Mouse (Mus musculus) urinary bladder, postnatal 4 days (tissue): ENCODE measurements around the gene Napsa.

ENCODE experiments used
- DNase-seq, 2 experiments: peaks; one replicate each; pipeline ENCODE4 v3.0.0; 2021 to 2022; ENCODE audit warnings: low spot score in 2 of 2

Napsa gene

GRCm38 (mm10) chr7:44596051-44596450 lies 23.9 kb downstream of the Napsa start:
- DNase-seq = no peak

GRCm38 (mm10) chr7:44596996-44597538 lies 24.9 kb downstream of the Napsa start:
- no peak for DNase-seq

DNA sequence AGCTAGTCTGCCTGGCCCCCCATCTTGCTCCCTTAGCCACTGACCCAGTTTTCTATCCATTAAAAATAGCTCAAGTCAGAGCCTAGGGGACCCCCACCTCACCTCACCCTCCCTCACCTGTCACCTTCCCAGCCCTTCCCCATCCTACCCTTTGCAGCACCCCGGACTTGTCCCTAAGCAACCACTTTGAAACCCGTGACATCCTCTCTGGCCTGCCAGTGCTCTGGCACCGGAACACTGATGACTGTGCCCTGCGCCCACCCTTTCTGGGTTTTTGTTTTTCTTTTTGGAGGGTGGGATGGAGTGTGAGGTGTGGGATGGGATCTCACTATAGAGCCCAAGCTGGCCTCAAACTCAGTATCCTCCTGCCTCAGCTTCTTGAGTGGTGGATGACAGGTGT lies 25.5 kb downstream of the Napsa start:
- no peak for DNase-seq

GRCm38 (mm10) chr7:44598336-44598735 lies 26.2 kb downstream of the Napsa start:
- no peak for DNase-seq

- DNase-seq = no peak
Measured at GRCm38 (mm10) chr7:44600691-44601262, 28.6 kb downstream of the Napsa start.

GRCm38 (mm10) chr7:44601646-44602045 lies 29.5 kb downstream of the Napsa start:
- DNase-seq = no peak

DNA sequence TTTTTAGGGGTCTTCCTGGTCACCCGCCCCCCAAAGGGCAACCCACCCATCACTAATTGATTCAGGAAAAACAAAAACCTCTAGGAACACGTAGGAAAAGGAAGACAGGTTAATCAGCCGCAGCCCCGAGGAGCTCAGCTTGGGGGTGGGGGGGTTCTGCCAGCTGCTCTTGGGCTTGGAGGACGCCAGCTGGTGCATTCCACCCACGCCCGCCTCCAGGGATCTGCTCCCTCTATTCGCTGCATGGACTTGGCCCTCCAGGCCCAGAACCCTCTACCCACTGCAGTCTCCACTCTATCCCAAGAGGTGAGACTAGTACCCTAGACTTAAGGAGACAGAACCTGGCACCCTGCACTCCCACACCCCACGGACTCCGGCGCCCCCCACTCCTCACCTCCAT lies 30.3 kb downstream of the Napsa start:
- no peak for DNase-seq

DNA sequence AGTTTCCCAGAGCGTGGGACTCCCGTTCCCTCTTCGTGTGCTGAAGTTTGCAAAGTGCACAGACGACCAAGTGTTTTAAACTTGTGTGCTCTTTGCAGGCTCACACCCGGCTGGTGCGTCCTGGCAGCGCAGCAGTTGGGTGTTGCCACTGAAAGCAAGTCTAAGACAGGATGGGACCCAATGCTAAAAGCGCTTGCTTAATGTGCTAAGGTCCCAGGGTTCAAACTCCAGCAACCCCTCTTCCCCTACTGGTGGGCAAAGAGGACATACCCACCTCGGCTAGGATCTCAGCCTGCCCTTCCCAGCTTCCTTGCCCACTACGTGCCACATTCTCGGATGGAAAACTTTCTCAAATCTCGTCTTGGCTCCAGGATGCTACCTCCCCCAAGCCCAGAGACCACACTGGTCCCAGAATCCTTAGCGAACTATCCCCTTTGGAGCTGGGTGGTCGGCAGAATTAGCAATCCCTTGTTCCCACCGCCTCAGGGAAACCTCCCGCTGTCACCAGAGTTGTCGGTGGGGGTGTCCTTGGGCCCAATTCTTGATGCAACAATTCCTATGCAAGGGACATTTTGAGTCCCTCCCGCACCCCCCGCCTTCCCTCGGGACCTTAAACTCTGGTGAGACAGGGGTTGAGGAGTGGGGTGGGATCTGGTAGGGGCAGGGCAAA lies 31.1 kb downstream of the Napsa start:
- DNase-seq = no peak

GRCm38 (mm10) chr7:44604139-44604606 lies 32.0 kb downstream of the Napsa start:
- no peak for DNase-seq

GRCm38 (mm10) chr7:44604619-44605018 lies 32.4 kb downstream of the Napsa start:
- DNase-seq = no peak

DNA sequence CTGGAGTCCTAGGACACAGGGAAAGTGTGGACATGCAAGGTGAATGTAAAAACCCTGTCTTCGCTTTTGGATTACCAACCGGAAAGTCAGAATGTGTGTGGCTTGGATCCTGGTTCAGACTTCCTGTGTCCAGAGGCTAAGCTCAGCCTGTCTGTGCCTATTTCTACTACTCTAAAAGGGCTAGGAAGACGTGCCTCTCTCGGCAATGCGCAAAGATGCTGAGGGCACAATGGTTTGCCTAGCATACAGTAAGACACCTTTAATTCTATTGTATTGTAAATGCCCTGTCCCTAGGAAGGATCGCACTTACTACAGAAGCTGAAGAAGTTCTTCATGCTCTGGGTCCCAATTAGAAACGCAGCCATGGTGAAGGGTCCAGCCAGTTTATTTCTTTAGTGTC lies 33.3 kb downstream of the Napsa start:
- no peak for DNase-seq

DNA sequence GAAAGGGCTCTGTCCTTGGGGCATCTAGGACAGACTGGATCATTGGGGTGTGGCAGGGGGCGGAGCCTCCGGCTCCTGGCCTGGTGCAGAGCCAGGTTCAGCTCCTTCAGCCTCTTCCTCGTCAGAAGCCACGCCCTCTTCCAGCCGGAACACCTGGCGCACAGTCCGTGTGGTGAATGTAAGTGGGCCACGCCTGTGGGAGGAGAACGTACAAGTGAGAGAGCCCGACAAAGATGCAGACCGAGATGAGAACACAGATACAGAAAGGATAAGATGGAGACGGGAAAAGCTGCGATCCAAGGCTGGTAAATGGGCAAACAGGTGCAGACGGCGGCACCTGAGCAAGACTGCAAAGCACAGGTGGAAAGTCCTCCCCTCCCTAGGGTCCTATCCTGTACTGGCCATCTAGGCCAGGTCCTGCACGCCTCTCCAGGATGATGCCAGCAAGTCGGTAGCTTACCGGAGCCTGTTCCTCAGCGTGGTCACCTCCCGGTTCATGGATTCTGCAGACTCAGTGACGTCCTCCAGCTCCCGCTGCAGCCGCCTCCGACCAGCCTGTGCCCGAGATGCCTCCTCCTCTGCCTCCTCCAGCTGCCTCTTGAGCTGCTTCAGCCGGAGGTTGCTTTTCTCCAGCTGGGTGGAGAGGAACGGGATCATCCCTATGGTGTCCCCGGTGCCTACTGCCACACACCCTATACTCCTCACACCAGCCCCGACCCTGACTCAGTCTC lies 34.2 kb downstream of the Napsa start:
- DNase-seq = no peak

DNA sequence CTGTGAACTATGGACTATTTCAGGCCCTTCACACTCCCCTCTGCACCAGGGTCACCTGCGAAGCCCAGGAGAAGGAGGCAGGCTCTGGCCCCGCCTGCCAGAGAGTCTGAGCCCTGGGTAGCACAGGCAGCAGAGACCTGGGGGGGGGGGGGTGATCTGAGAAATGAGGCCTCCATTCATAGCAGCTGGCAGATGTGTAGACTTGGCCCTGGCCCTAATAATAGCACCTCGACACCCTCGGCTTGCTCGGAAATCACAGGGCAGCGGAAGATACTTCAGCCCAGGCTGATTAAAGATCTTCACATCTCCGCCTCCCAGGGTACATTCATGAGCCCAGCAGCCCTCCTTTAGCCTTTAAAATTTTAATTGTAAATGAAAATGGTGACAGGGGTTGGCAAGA lies 40.0 kb downstream of the Napsa start:
- no peak for DNase-seq

DNA sequence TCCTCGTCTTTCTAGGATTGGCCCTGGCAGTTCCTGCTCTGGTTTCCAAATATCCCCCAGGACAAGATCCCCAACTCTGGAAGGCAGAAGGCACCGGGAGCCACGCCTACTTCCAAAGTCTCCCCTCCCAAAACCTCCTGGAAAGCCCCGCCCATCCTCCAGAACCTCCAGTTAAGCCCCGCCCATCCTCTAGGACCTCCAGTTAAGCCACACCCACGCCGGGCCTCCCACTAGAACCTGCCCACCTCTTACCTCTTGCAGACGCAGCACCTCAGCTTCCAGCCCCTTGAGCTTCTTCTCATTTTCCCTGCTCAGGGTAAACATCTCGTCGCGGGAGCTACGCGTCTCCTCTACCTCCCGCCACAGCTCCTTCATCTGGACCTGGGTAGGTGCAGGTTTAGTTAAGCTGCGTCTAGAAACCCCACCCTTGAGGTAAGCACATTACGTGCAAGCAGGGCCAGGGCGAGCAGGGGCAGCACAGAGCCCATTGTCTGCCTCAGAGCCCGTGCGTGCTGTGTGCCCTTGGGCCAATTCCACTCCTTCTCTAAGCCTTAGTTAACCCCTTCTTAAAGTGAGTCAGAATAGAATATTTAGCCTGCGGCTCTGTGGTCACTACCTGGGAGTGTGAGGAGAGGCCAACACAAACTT lies 42.0 kb downstream of the Napsa start:
- DNase-seq = no peak

GRCm38 (mm10) chr7:44615309-44615708 lies 43.1 kb downstream of the Napsa start:
- DNase-seq = no peak

DNA sequence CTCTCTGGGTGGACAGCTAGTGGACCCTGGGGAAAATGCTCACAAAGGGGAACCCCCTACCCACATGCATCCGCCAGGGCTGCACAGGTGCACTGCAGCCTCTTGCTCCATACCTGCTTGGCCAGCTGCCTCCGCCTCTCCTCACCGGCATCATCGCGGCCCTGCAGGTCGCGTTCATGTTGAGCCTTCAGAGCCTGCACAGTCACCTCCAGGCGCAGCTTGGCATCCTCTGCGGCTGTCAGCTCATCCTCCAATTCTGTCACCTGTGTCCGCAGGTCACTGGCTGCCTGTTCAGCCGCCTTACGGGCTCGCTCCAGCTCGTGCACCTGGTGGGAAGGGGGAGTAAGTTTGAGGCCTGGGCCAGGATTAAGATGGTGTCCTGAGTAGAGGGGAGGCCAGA lies 43.8 kb downstream of the Napsa start:
- DNase-seq = no peak

DNA sequence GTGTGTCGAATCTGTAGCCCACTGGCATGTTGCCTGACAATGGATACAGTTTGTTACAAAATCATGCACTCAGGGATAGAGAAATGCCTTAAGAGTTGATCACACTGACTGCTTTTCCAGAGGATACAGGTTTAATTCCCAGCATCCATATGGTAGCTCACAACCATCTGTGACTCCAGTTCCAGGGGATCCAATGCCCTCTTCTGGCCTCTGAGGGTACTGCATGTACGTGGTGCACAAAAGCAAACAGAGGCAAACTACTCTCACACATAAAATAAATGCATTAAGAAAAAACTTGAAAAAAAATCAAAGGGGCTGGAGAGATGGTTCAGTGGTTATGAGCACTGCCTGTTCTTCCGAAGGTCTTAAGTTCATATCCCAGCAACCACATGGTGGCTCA lies 44.9 kb downstream of the Napsa start:
- no peak for DNase-seq

GRCm38 (mm10) chr7:44623714-44624542 lies 51.7 kb downstream of the Napsa start:
- DNase-seq = no peak

DNA sequence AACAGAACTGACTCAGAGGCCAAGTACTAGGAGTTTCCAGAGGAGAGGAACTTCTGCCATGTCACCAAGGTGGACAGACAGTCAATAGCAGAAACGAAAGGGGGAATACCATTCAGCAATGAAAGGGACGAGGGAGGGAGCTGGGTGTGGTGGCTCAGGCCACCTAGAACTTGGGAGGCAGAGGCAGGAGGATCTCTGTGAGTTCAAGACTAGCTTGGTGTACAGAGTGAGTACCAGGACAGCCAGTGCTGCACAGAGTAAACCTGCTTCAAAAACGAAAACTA lies 52.3 kb downstream of the Napsa start:
- no peak for DNase-seq

- DNase-seq = no peak
Measured at GRCm38 (mm10) chr7:44624828-44625227, 52.6 kb downstream of the Napsa start.

DNA sequence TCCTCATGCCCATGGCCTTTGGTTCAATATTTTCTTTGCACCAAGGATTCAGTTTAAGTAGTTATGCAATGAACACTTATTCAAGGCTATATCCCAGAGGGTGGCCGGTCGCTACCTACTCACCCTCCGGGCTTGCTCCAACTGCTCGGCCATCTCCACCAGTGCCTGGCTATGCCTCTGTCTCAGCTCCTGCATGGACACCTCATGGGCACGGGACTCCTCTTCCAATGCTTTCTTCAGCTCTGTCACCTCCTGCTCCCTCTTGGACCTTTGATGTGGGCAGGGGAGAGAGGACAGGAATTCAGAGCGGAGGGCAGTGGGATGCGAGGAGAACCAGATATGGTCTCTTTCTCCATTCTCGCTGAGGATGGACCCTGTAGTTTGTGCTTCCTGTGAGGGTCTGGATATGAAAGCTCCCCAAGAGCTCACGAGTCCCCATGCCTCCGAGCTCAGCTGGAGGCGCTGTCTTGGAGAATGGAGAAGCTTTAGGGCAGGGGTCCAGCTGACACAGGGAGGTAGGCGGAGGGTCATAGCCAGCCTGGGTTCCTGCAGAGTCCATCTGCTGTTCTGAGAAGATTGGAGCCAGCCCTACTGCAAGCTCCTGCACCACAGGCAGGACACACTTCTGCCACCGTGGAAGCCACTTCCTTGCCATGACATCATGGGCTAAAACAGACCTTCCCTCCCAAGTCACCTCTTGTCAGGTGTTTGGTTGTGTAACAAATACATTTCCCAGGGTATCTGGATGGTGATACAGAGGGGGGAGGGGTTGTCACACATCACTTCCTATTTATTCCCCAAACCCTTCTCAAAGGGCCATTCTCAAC lies 53.3 kb downstream of the Napsa start:
- DNase-seq = no peak
